Mouse (Mus musculus): ENCODE measurements around the gene Prickle4. TPM values are rescaled to one million over a fixed set of nuclear protein-coding genes. Genes with fewer than 3 reads are reported as not detected.

The Prickle4 gene
- polyA plus RNA-seq (2015; fragmentation: Nextera tagmentation; extraction: Ambion mirVana): 0.51 and 0.99 TPM in 2 replicates

GRCm38 (mm10) chr17:47694503-47695336, at the start of gene Prickle4:
TSS of gene Prickle4 (minus strand) at chr17:47694736.
- H3K9ac ChIP-seq: peak within 1 kb of the TSS; percentile 89
- peak; percentile 95 for ATAC-seq (replicated peaks; ENCODE audit: low FRiP score)
- peaks cover 26% of the 10 kb centered on the region for H3K4me1 ChIP-seq
- H3K27me3 ChIP-seq: peaks cover 14% of the 10 kb centered on the region; the same call in 1 of the 2 replicates
- H3K4me2 ChIP-seq: peak within 1 kb of the TSS; percentile 95
- WGBS: under 1% methylated on average over 79 of the region's 82 CpGs
- peak within 1 kb of the TSS; percentile 83 for H3K4me3 ChIP-seq (replicated peaks)
- no peaks in the 10 kb centered on the region for H3K9me3 ChIP-seq (replicated peaks)
- peak within 1 kb of the TSS; percentile 85 for H3K27ac ChIP-seq
- H3K36me3 ChIP-seq: 0 out of 2 replicates have a peak, but pooled peaks cover 9% of the 10 kb centered on the region

GRCm38 (mm10) chr17:47744086-47744485, 49.5 kb upstream of the Prickle4 start:
- Histone ChIP-seq H3K9me3 (replicated peaks) (0 out of 2 replicates have a peak, but pooled peaks cover 5% of the 10 kb centered on the region), H3K4me1 (peaks cover 23% of the 10 kb centered on the region), H3K4me2 (no peak overlapping the region), H3K9ac (no peak overlapping the region), H3K27ac (no peak overlapping the region), H3K36me3 (no peaks in the 10 kb centered on the region), H3K4me3 (replicated peaks) (no peak overlapping the region), H3K27me3 (0 out of 2 replicates have a peak, but pooled peaks cover 3% of the 10 kb centered on the region)
- WGBS: 94% methylated on average over 14 of the region's 14 CpGs
- ATAC-seq (replicated peaks; ENCODE audit: low FRiP score): no peak

DNA sequence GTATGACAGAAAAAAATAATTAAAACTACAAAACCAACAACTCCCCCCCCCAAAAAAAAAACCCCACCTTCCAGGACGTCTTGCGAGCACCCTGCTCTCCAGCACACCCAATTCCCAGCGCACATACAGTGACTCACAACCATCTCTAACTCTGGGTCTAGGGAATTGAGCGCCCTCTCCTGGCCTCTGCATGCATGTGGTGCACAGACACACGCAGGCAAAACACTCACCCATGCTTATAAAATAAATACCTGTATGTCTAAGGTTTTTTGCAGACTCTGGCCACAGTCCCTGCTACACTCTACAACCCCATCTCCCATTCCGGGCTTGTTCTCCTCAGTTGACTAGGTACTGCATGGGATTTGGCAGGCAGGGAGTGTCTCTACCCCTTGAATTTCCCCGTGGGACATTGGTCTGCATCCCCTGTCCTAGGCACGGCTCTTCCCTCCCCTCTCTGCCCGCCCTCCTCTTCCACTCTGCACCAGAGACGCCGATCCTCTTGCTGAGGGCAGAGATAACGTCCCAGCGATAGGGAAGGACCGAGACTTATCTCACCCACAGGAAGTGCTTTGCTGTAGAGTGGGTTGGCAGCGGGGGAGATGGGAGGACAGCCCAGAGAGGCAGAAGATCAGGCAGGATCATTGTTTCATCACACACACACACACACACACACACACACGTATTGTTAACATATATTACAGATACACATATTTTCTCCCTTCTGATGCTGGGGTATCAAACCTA, 48.6 kb upstream of the Prickle4 start:
- Histone ChIP-seq H3K4me2 (no peak overlapping the region), H3K36me3 (no peaks in the 10 kb centered on the region), H3K27ac (no peak overlapping the region), H3K4me1 (peaks cover 25% of the 10 kb centered on the region), H3K9ac (no peak overlapping the region), H3K27me3 (0 out of 2 replicates have a peak, but pooled peaks cover 8% of the 10 kb centered on the region), H3K4me3 (replicated peaks) (no peak overlapping the region), H3K9me3 (replicated peaks) (0 out of 2 replicates have a peak, but pooled peaks cover 5% of the 10 kb centered on the region)
- 38% methylated on average over 16 of the region's 16 CpGs for WGBS
- no peak for ATAC-seq (replicated peaks; ENCODE audit: low FRiP score)

DNA sequence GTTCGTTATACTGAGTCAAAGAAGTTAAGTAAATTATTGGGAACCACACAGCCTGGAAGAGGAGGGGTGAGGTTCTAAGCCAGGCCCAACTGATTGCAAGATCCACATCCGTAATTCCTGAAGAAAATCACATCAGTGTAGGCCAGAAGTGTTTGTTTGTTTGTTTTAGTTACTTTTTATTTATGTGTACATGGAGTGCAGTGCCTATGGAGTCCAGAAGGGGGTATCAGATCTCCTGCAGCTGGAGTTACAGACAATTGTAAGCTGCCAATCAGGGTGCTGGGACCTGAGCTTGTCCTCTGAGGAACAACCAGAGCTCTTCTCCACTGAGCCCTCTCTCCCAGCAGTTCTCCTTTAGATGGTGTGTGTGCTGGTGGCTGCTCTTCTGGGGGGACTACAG, 45.6 kb upstream of the Prickle4 start:
- H3K4me1 ChIP-seq: peaks cover 31% of the 10 kb centered on the region
- H3K27ac ChIP-seq: peak overlapping the region; percentile 96; the same call in 1 of the 2 replicates
- no peak for ATAC-seq (replicated peaks; ENCODE audit: low FRiP score)
- 0 out of 2 replicates have a peak, but pooled peaks cover 5% of the 10 kb centered on the region for H3K9me3 ChIP-seq (replicated peaks)
- H3K4me2 ChIP-seq: no peak overlapping the region
- no peak overlapping the region for H3K9ac ChIP-seq
- no peak overlapping the region for H3K4me3 ChIP-seq (replicated peaks)
- 64% methylated on average over 2 of the region's 2 CpGs for WGBS
- no peaks in the 10 kb centered on the region for H3K36me3 ChIP-seq
- 0 out of 2 replicates have a peak, but pooled peaks cover 8% of the 10 kb centered on the region for H3K27me3 ChIP-seq

DNA sequence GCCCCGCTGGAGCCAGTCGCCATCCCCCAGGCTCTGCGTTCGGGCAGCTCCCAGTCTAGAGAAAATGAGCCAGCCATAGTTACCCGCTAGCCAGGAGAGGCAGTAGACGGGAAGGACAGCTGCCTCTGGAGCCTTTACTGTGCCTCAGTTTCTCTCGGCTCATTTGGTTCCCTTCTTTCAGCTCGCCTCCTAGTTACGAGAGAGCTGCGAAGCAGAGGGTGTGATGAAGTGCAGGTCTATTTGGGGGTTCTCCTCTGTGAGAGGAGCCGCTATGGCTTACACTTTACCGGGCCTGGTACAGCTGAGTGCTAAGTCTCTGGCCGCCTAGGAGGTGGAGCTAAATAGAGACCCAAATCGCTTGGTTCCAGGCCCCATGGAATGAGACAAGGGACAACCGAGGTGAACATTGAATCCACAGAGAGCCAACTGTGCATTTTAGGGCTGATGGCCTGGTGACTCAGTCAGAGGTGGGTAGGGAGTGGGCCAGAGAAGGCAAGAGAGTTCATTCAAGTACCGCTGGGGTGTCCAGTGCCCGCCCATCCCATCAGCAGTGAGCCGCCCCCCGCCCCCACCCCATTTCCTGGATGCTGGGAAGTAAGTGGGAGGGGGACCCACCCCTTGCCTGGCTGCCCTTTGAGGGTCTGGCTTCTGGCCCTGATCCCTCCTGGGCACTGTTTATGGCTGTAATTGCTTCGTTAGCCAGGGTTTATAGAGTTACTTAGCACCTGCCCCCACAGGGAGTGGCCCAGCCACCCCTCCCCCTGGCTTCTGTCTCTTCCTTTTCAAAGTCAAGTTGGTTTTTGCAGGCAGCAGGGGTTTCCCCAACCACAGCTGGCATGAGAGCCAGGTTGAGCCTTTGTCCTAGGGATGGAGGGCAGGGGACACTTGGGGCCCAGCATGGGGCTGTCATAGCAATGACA, 44.6 kb upstream of the Prickle4 start:
- H3K27me3 ChIP-seq: 0 out of 2 replicates have a peak, but pooled peaks cover 8% of the 10 kb centered on the region

DNA sequence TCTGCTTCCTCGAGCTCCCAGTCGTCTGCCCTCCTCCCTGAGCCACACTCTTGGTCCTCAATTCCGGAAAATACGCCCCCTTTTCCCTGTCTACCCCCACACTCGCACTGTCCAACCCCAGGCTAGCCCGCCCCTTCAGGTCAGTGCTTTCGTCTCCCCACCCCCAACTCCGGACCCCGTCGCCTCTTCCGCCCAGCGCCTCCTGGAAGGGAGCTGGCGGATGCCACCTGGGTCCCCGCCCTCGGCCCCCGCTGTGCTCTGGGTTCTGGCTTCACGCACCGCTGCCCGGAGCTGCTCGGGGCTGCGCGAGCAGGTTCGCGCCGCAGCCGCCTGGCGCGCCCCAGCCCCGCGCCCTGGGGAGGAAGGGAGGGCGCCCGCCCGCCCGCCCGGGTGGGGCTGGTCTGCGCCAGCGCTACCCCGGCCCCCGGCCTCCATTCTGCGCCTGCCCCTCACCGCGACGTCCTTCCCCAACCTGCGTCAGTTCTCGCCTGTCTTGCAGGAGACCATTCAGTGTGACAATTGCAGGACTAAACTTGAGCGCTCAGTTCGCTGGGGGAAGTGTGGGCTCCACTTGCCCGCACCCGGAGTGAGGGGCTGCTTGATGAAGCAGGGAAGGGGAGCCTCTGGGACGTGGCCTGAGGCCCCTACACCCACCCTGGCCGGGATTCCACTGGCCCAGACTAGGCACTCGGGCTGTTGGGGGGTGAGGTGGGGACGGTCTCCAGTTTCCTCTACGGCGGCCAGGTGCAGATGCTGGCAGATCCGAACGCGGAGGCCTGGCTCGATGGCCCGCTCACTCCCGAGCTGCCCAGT, 43.7 kb upstream of the Prickle4 start:
- H3K4me1 ChIP-seq: peaks cover 29% of the 10 kb centered on the region
- peak overlapping the region; percentile 82 for H3K4me3 ChIP-seq (replicated peaks)
- no peaks in the 10 kb centered on the region for H3K9me3 ChIP-seq (replicated peaks)
- 0 out of 2 replicates have a peak, but pooled peaks cover 8% of the 10 kb centered on the region for H3K27me3 ChIP-seq
- H3K4me2 ChIP-seq: peak overlapping the region; percentile 97
- WGBS: under 1% methylated on average over 49 of the region's 61 CpGs
- H3K27ac ChIP-seq: peak overlapping the region; percentile 96
- no peaks in the 10 kb centered on the region for H3K36me3 ChIP-seq
- ATAC-seq (replicated peaks; ENCODE audit: low FRiP score): peak; percentile 80
- H3K9ac ChIP-seq: peak overlapping the region; percentile 77

More for the DNA sequence above, 44.6 kb upstream of the Prickle4 start:
- WGBS: 6% methylated on average over 20 of the region's 20 CpGs
- H3K4me1 ChIP-seq: peaks cover 31% of the 10 kb centered on the region
- H3K9ac ChIP-seq: peak overlapping the region; percentile 77
- H3K36me3 ChIP-seq: no peaks in the 10 kb centered on the region
- H3K9me3 ChIP-seq (replicated peaks): no peaks in the 10 kb centered on the region
- H3K27ac ChIP-seq: peak overlapping the region; percentile 96
- no peak for ATAC-seq (replicated peaks; ENCODE audit: low FRiP score)
- peak overlapping the region; percentile 82 for H3K4me3 ChIP-seq (replicated peaks)
- peak overlapping the region; percentile 97 for H3K4me2 ChIP-seq

DNA sequence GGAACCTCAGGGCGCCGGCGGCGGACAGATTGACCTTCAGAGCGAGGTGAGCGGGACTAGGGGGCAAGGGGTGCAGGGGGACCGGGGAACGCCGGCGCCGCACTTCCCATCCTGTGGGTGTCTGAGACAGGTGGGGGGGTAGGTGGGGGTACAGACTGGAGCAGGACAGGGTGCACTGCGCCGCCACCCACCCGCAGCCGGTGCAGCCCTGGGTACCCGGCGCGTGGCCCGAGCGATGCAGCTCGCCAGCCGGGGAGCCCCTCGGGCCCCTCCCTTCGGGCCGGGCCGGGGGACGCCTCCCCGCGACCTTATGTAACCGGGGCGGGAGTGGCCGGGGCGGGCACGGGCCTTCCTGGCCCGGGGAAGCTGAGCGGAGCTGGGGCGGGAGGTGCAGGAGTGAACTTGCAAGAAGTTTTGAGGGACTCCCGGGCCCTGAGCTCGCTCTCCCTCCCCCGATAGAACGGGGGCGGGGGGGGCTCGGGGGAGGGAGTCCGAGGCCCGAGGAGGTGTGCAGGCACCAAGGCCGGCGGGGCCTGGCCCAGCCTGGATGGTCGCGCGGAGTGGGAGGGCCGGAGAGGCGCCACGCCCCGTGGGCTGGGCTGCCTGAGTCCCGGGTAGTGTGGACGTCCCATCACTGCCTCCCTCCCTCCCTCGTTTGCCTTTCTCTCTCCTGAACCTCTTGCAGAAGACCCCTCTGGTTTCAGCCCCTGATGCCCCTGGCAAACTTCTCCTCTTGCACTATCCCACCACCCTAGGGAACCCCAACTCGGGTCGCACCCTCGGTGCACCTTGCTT, 42.9 kb upstream of the Prickle4 start:
- Histone ChIP-seq H3K36me3 (no peaks in the 10 kb centered on the region), H3K4me1 (peaks cover 27% of the 10 kb centered on the region), H3K9ac (peak overlapping the region; percentile 77), H3K27me3 (0 out of 2 replicates have a peak, but pooled peaks cover 8% of the 10 kb centered on the region), H3K4me3 (replicated peaks) (peak overlapping the region; percentile 82), H3K9me3 (replicated peaks) (no peaks in the 10 kb centered on the region), H3K4me2 (peak overlapping the region; percentile 97), H3K27ac (peak overlapping the region; percentile 96)
- ATAC-seq (replicated peaks; ENCODE audit: low FRiP score): peak; percentile 90
- WGBS: under 1% methylated on average over 52 of the region's 60 CpGs

GRCm38 (mm10) chr17:47736856-47737255, 42.3 kb upstream of the Prickle4 start, which contains the start of gene Tfeb:
TSS of gene Tfeb (plus strand) at chr17:47737030.
- WGBS: under 1% methylated on average over 47 of the region's 47 CpGs

DNA sequence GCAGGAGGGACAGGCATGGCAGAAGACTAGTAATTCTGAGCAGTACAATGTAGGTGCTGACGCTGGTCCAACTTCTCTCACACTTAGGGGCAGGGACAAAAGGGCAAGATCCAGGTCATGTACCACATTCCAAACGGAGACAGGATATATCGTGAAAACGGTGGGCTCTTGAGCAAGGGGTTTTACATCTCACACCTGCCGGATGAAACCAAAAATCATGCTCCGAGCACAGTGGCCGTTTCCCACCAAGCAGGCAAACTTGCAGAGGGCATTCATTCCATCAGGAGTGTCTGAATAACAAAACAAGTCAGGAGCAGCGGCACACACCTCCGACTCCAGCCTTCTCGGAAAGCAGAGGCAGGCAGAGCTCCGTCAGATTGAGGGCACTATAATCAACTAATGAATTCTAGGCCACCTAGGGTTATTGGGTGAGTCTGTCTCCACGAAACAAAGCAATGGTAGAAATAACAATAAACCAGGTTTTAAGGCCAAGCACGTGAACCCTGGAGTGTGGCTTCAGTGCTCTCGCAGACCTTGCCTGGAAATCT, 41.1 kb upstream of the Prickle4 start:
- H3K9ac ChIP-seq: no peak overlapping the region
- no peak overlapping the region for H3K27ac ChIP-seq
- H3K4me3 ChIP-seq (replicated peaks): no peak overlapping the region
- H3K9me3 ChIP-seq (replicated peaks): no peaks in the 10 kb centered on the region
- H3K4me2 ChIP-seq: no peak overlapping the region
- whole genome bisulfite sequencing: 74% methylated on average over 14 of the region's 14 CpGs
- peaks cover 31% of the 10 kb centered on the region for H3K4me1 ChIP-seq
- no peaks in the 10 kb centered on the region for H3K36me3 ChIP-seq
- no peak for ATAC-seq (replicated peaks; ENCODE audit: low FRiP score)
- H3K27me3 ChIP-seq: 0 out of 2 replicates have a peak, but pooled peaks cover 8% of the 10 kb centered on the region

More at GRCm38 (mm10) chr17:47736856-47737255, 42.3 kb upstream of the Prickle4 start, which contains the start of gene Tfeb:
- Histone ChIP-seq H3K27me3 (0 out of 2 replicates have a peak, but pooled peaks cover 8% of the 10 kb centered on the region), H3K4me1 (peaks cover 27% of the 10 kb centered on the region), H3K9ac (peak within 1 kb of the TSS; percentile 77), H3K9me3 (replicated peaks) (no peaks in the 10 kb centered on the region), H3K4me3 (replicated peaks) (peak within 1 kb of the TSS; percentile 82), H3K4me2 (peak within 1 kb of the TSS; percentile 97), H3K27ac (peak within 1 kb of the TSS; percentile 96), H3K36me3 (no peaks in the 10 kb centered on the region)
- ATAC-seq (replicated peaks; ENCODE audit: low FRiP score): peak; percentile 61

All from kidney, embryonic 15.5 days (tissue).